Mouse (Mus musculus): Measurements from ENCODE around the gene 1700086D15Rik. TPM values are rescaled to one million over a fixed set of nuclear protein-coding genes. Genes with fewer than 3 reads are reported as not detected.

The 1700086D15Rik gene
- 0.11 TPM in 1 of 2 replicates, not detected in the other for polyA plus RNA-seq (2015; fragmentation: Nextera tagmentation; extraction: Ambion mirVana)

GRCm38 (mm10) chr11:65159791-65160190, at the start of gene 1700086D15Rik:
1700086D15Rik (minus strand) TSS chr11:65159891.
- H3K4me1 ChIP-seq (replicated peaks), result peaks cover 26% of the 10 kb centered on the region
- H3K36me3 ChIP-seq, result no peaks in the 10 kb centered on the region
- no peak within 1 kb of the TSS for H3K9ac ChIP-seq
- H3K4me2 ChIP-seq, result no peak within 1 kb of the TSS; the same call in 1 of the 2 replicates
- H3K9me3 ChIP-seq (replicated peaks), result no peaks in the 10 kb centered on the region
- no peak within 1 kb of the TSS for H3K4me3 ChIP-seq
- 0 out of 2 replicates have a peak, but pooled peaks cover 3% of the 10 kb centered on the region for H3K27me3 ChIP-seq
- ATAC-seq (replicated peaks; ENCODE audit: insufficient number of reproducible peaks, insufficient read depth, low FRiP score, low read depth), result no peak
- WGBS, result 90% methylated on average over 5 of the region's 5 CpGs
- no peak within 1 kb of the TSS for H3K27ac ChIP-seq

- WGBS, result 15% methylated on average over 6 of the region's 6 CpGs
These were observed 49.8 kb upstream of the 1700086D15Rik start for GRCm38 (mm10) chr11:65209441-65209840.

GRCm38 (mm10) chr11:65205306-65205705, 45.6 kb upstream of the 1700086D15Rik start:
- peak overlapping the region; percentile 84 for H3K27ac ChIP-seq
- H3K27me3 ChIP-seq, result no peaks in the 10 kb centered on the region
- H3K9me3 ChIP-seq (replicated peaks), result no peaks in the 10 kb centered on the region
- H3K36me3 ChIP-seq, result peaks cover 19% of the 10 kb centered on the region
- 25% methylated on average over 5 of the region's 5 CpGs for WGBS
- no peak overlapping the region for H3K4me2 ChIP-seq
- peak; percentile 41; the same call in 1 of the 2 replicates for ATAC-seq (replicated peaks; ENCODE audit: insufficient number of reproducible peaks, insufficient read depth, low FRiP score, low read depth)
- H3K4me3 ChIP-seq, result no peak overlapping the region
- H3K4me1 ChIP-seq (replicated peaks), result peaks cover 61% of the 10 kb centered on the region
- H3K9ac ChIP-seq, result no peak overlapping the region

More at GRCm38 (mm10) chr11:65209441-65209840, 49.8 kb upstream of the 1700086D15Rik start:
- Histone ChIP-seq H3K27me3 (no peaks in the 10 kb centered on the region), H3K9ac (no peak overlapping the region), H3K4me2 (no peak overlapping the region), H3K4me1 (replicated peaks) (peaks cover 74% of the 10 kb centered on the region), H3K27ac (peak overlapping the region; percentile 84), H3K36me3 (peaks cover 5% of the 10 kb centered on the region; the same call in 1 of the 2 replicates), H3K4me3 (no peak overlapping the region), H3K9me3 (replicated peaks) (no peaks in the 10 kb centered on the region)
- ATAC-seq (replicated peaks; ENCODE audit: insufficient number of reproducible peaks, insufficient read depth, low FRiP score, low read depth), result peak; percentile 93

GRCm38 (mm10) chr11:65204651-65205050, 45.0 kb upstream of the 1700086D15Rik start:
- peaks cover 54% of the 10 kb centered on the region for H3K4me1 ChIP-seq (replicated peaks)
- H3K4me3 ChIP-seq, result no peak overlapping the region
- H3K9me3 ChIP-seq (replicated peaks), result no peaks in the 10 kb centered on the region
- ATAC-seq (replicated peaks; ENCODE audit: insufficient number of reproducible peaks, insufficient read depth, low FRiP score, low read depth), result no peak
- peak overlapping the region; percentile 84 for H3K27ac ChIP-seq
- H3K36me3 ChIP-seq, result peaks cover 25% of the 10 kb centered on the region
- WGBS, result 32% methylated on average over 13 of the region's 13 CpGs
- H3K9ac ChIP-seq, result no peak overlapping the region
- H3K27me3 ChIP-seq, result no peaks in the 10 kb centered on the region
- H3K4me2 ChIP-seq, result no peak overlapping the region

GRCm38 (mm10) chr11:65203020-65203419, 43.3 kb upstream of the 1700086D15Rik start:
- no peaks in the 10 kb centered on the region for H3K9me3 ChIP-seq (replicated peaks)
- H3K9ac ChIP-seq, result no peak overlapping the region
- ATAC-seq (replicated peaks; ENCODE audit: insufficient number of reproducible peaks, insufficient read depth, low FRiP score, low read depth), result no peak
- H3K36me3 ChIP-seq, result peaks cover 41% of the 10 kb centered on the region
- H3K4me3 ChIP-seq, result no peak overlapping the region
- no peak overlapping the region for H3K4me2 ChIP-seq
- no peaks in the 10 kb centered on the region for H3K27me3 ChIP-seq
- 83% methylated on average over 1 of the region's 1 CpGs for WGBS
- H3K4me1 ChIP-seq (replicated peaks), result peaks cover 40% of the 10 kb centered on the region
- peak overlapping the region; percentile 43; the same call in 1 of the 2 replicates for H3K27ac ChIP-seq

GRCm38 (mm10) chr11:65202236-65202635, 42.5 kb upstream of the 1700086D15Rik start:
- 19% methylated on average over 5 of the region's 5 CpGs for WGBS
- no peak overlapping the region for H3K9ac ChIP-seq
- H3K4me3 ChIP-seq, result no peak overlapping the region
- ATAC-seq (replicated peaks; ENCODE audit: insufficient number of reproducible peaks, insufficient read depth, low FRiP score, low read depth), result no peak
- no peaks in the 10 kb centered on the region for H3K27me3 ChIP-seq
- peak overlapping the region; percentile 29; the same call in 1 of the 2 replicates for H3K27ac ChIP-seq
- H3K9me3 ChIP-seq (replicated peaks), result no peaks in the 10 kb centered on the region
- H3K4me2 ChIP-seq, result no peak overlapping the region
- peaks cover 32% of the 10 kb centered on the region for H3K4me1 ChIP-seq (replicated peaks)
- peaks cover 42% of the 10 kb centered on the region for H3K36me3 ChIP-seq

- Histone ChIP-seq H3K9me3 (replicated peaks) (no peaks in the 10 kb centered on the region), H3K4me2 (no peak overlapping the region), H3K9ac (no peak overlapping the region), H3K27ac (0 out of 2 replicates have a peak overlapping the region, but pooled peaks have one; percentile 22), H3K27me3 (no peaks in the 10 kb centered on the region), H3K4me1 (replicated peaks) (peaks cover 6% of the 10 kb centered on the region; the same call in 1 of the 2 replicates), H3K4me3 (no peak overlapping the region), H3K36me3 (peaks cover 74% of the 10 kb centered on the region)
- ATAC-seq (replicated peaks; ENCODE audit: insufficient number of reproducible peaks, insufficient read depth, low FRiP score, low read depth), result no peak
- 76% methylated on average over 3 of the region's 3 CpGs for WGBS
These were observed 38.3 kb upstream of the 1700086D15Rik start for GRCm38 (mm10) chr11:65198026-65198425.

GRCm38 (mm10) chr11:65197280-65197679, 37.6 kb upstream of the 1700086D15Rik start:
- Histone ChIP-seq H3K27me3 (no peaks in the 10 kb centered on the region), H3K9ac (no peak overlapping the region), H3K4me1 (replicated peaks) (peaks cover 5% of the 10 kb centered on the region; the same call in 1 of the 2 replicates), H3K4me3 (no peak overlapping the region), H3K9me3 (replicated peaks) (no peaks in the 10 kb centered on the region), H3K4me2 (no peak overlapping the region), H3K36me3 (peaks cover 81% of the 10 kb centered on the region), H3K27ac (peak overlapping the region; percentile 39; the same call in 1 of the 2 replicates)
- WGBS, result 4% methylated on average over 3 of the region's 3 CpGs
- no peak for ATAC-seq (replicated peaks; ENCODE audit: insufficient number of reproducible peaks, insufficient read depth, low FRiP score, low read depth)

- Histone ChIP-seq H3K36me3 (peaks cover 64% of the 10 kb centered on the region), H3K4me2 (no peak overlapping the region), H3K27me3 (no peaks in the 10 kb centered on the region), H3K4me3 (no peak overlapping the region), H3K27ac (no peak overlapping the region), H3K9ac (no peak overlapping the region), H3K4me1 (replicated peaks) (peaks cover 5% of the 10 kb centered on the region), H3K9me3 (replicated peaks) (no peaks in the 10 kb centered on the region)
- 78% methylated on average over 12 of the region's 12 CpGs for WGBS
- no peak for ATAC-seq (replicated peaks; ENCODE audit: insufficient number of reproducible peaks, insufficient read depth, low FRiP score, low read depth)
These were observed 27.3 kb upstream of the 1700086D15Rik start for GRCm38 (mm10) chr11:65186974-65187373.

- Histone ChIP-seq H3K4me3 (no peak overlapping the region), H3K36me3 (peaks cover 77% of the 10 kb centered on the region), H3K9ac (no peak overlapping the region), H3K4me2 (no peak overlapping the region), H3K27ac (peak overlapping the region; percentile 23), H3K9me3 (replicated peaks) (no peaks in the 10 kb centered on the region), H3K27me3 (no peaks in the 10 kb centered on the region), H3K4me1 (replicated peaks) (peaks cover 5% of the 10 kb centered on the region)
- ATAC-seq (replicated peaks; ENCODE audit: insufficient number of reproducible peaks, insufficient read depth, low FRiP score, low read depth), result no peak
- 60% methylated on average over 1 of the region's 1 CpGs for WGBS
These were observed 25.4 kb upstream of the 1700086D15Rik start for GRCm38 (mm10) chr11:65185114-65185513.

GRCm38 (mm10) chr11:65170121-65170750, 10.5 kb upstream of the 1700086D15Rik start:
- no peak overlapping the region for H3K4me2 ChIP-seq
- H3K36me3 ChIP-seq, result peaks cover 1% of the 10 kb centered on the region; the same call in 1 of the 2 replicates
- no peak overlapping the region for H3K4me3 ChIP-seq
- H3K27me3 ChIP-seq, result no peaks in the 10 kb centered on the region
- no peaks in the 10 kb centered on the region for H3K9me3 ChIP-seq (replicated peaks)
- no peak for ATAC-seq (replicated peaks; ENCODE audit: insufficient number of reproducible peaks, insufficient read depth, low FRiP score, low read depth)
- H3K27ac ChIP-seq, result no peak overlapping the region
- H3K4me1 ChIP-seq (replicated peaks), result peaks cover 3% of the 10 kb centered on the region; the same call in 1 of the 2 replicates
- 85% methylated on average over 4 of the region's 4 CpGs for WGBS
- no peak overlapping the region for H3K9ac ChIP-seq

Measured in heart, embryonic 15.5 days (tissue).